Comparison of ENCODE assay signal across 18 mouse cellular contexts in genomic region chr6:112731386-112731785, GRCm38 (mm10).
"Had no signal": no experiment of that assay in that cellular context is flagged by ENCODE, and none has a peak within 500 bp of the region (broad histone marks: within the 10 kb centered on the region; RNA-seq: fewer than 3 reads in every experiment).

No protein-coding gene starts in this region.

- H3K4me3 ChIP-seq: kidney, embryonic 15.5 days; limb, embryonic 10.5 days; limb, embryonic 13.5 days; liver, embryonic 12.5 days; liver, embryonic 15.5 days; lung, embryonic 15.5 days; megakaryocyte, embryonic 14.5 days; midbrain, embryonic 10.5 days had no signal

- H3K9me3 ChIP-seq: kidney, embryonic 15.5 days; limb, embryonic 10.5 days; liver, embryonic 12.5 days; liver, embryonic 15.5 days; lung, embryonic 15.5 days; megakaryocyte, embryonic 14.5 days; midbrain, embryonic 10.5 days had no signal

- H3K9ac ChIP-seq: kidney, embryonic 15.5 days; limb, embryonic 13.5 days; liver, embryonic 12.5 days; liver, embryonic 15.5 days; lung, embryonic 15.5 days had no signal

- DNase-seq: kidney, postnatal 10 days; kidney, postnatal 36 days; liver; lung, adult 18-20 months; lung, postnatal 10 days; lung, postnatal 36 days; midbrain, embryonic 14.5 days; right cerebral cortex, postnatal 4 days; thymus, postnatal 25 days had no signal

- H3K27me3 ChIP-seq: kidney, embryonic 15.5 days; limb, embryonic 13.5 days; liver, embryonic 12.5 days; liver, embryonic 15.5 days; lung, embryonic 15.5 days; megakaryocyte, embryonic 14.5 days had no signal

- H3K4me2 ChIP-seq: kidney, embryonic 15.5 days; limb, embryonic 13.5 days; liver, embryonic 12.5 days; liver, embryonic 15.5 days; lung, embryonic 15.5 days had no signal

- H3K27ac ChIP-seq: kidney, embryonic 15.5 days; limb, embryonic 10.5 days; limb, embryonic 13.5 days; liver, embryonic 12.5 days; liver, embryonic 15.5 days; lung, embryonic 15.5 days; midbrain, embryonic 10.5 days; stomach, postnatal 0 days had no signal

- H3K36me3 ChIP-seq: limb, embryonic 10.5 days; liver, embryonic 12.5 days; liver, embryonic 15.5 days; lung, embryonic 15.5 days had no signal

- H3K4me1 ChIP-seq: liver, embryonic 12.5 days; liver, embryonic 15.5 days had no signal

- ATAC-seq: liver, embryonic 12.5 days had no signal
